Mouse (Mus musculus) cortical plate, adult 2 months (tissue): ENCODE measurements around the gene Ckap5.

ENCODE experiments used
- CTCF ChIP-seq: fragments of 200-500 bp; IDR thresholded peaks from 2 replicates; pipeline ENCODE4 v1.5.1; 2011; ENCODE audit warnings: mild to moderate bottlenecking, control low read depth, low read length; ENCODE audit not compliant: insufficient read depth; ENCODE audit errors: extremely low read depth
- POLR2A ChIP-seq: fragments of 200-500 bp; IDR thresholded peaks from 2 replicates; pipeline ENCODE4 v1.6.1; 2011; ENCODE audit warnings: mild to moderate bottlenecking, low read length, control low read depth; ENCODE audit not compliant: insufficient read depth; ENCODE audit errors: extremely low read depth

- TF ChIP-seq CTCF = no peak
- no peak for TF ChIP-seq POLR2A
Measured at GRCm38 (mm10) chr2:91655827-91656226, 129.3 kb downstream of the Ckap5 start.
